Mouse (Mus musculus) embryonic facial prominence, embryonic 12.5 days (tissue): Measurements from ENCODE around the gene Abca5. TPM values are rescaled to one million over a fixed set of nuclear protein-coding genes. Genes with fewer than 3 reads are reported as not detected.
"Not testable (repeated sequence)": the region's sequence is repeated elsewhere in the genome, so short reads cannot be mapped to it uniquely, and the experiment has no call there.

Source experiments
- ATAC-seq: fragments of 200-750 bp; cut with Nextera tagmentation; 2 replicates; pipeline ENCODE4 v1.8.0; 2017; ENCODE audit not compliant: insufficient number of reproducible peaks, insufficient read depth, low FRiP score, low TSS enrichment
- H3K27ac ChIP-seq: fragments of 300-500 bp; sonication (generic); 2 replicates; pipeline ENCODE4 v1.5.1; 2016; ENCODE audit warnings: mild to moderate bottlenecking
- H3K27me3 ChIP-seq: fragments of 300-500 bp; sonication (generic); 2 replicates; pipeline ENCODE4 v1.6.1; 2016; ENCODE audit warnings: mild to moderate bottlenecking, moderate library complexity
- H3K36me3 ChIP-seq: fragments of 300-500 bp; sonication (generic); 2 replicates; pipeline ENCODE4 v1.6.1; 2016; ENCODE audit warnings: mild to moderate bottlenecking
- H3K4me1 ChIP-seq: fragments of 300-500 bp; sonication (generic); 2 replicates; pipeline ENCODE4 v1.6.1; 2016
- H3K4me2 ChIP-seq: fragments of 300-500 bp; sonication (generic); replicated peaks from 2 replicates; pipeline ENCODE4 v1.6.1; 2016; ENCODE audit warnings: mild to moderate bottlenecking, moderate library complexity
- H3K4me3 ChIP-seq: fragments of 300-500 bp; sonication (generic); 2 replicates; pipeline ENCODE4 v1.5.1; 2016; ENCODE audit warnings: mild to moderate bottlenecking
- H3K9ac ChIP-seq: fragments of 300-500 bp; sonication (generic); 2 replicates; pipeline ENCODE4 v1.6.1; 2016; ENCODE audit warnings: mild to moderate bottlenecking, moderate library complexity
- H3K9me3 ChIP-seq: fragments of 300-500 bp; sonication (generic); 2 replicates; pipeline ENCODE4 v1.6.1; 2016; ENCODE audit warnings: mild to moderate bottlenecking, moderate library complexity
- WGBS: fragments of 180-500 bp; shearing (Covaris S2); methylation state at CpG from one replicate; pipeline ENCODE4 v1.1.7; 2016; 5-methylcytosine and 5-hydroxymethylcytosine counted together
- polyA plus RNA-seq: library from polyadenylated mRNA; unstranded; fragments of >200 nt; fragmentation: Nextera tagmentation; extraction: Ambion mirVana; gene quantifications from 2 replicates; pipeline ENCODE4 v1.2.1, GENCODE M21; 2016

Abca5 gene
- polyA plus RNA-seq, 1 experiment from 2014 or later: 8.0 TPM

DNA sequence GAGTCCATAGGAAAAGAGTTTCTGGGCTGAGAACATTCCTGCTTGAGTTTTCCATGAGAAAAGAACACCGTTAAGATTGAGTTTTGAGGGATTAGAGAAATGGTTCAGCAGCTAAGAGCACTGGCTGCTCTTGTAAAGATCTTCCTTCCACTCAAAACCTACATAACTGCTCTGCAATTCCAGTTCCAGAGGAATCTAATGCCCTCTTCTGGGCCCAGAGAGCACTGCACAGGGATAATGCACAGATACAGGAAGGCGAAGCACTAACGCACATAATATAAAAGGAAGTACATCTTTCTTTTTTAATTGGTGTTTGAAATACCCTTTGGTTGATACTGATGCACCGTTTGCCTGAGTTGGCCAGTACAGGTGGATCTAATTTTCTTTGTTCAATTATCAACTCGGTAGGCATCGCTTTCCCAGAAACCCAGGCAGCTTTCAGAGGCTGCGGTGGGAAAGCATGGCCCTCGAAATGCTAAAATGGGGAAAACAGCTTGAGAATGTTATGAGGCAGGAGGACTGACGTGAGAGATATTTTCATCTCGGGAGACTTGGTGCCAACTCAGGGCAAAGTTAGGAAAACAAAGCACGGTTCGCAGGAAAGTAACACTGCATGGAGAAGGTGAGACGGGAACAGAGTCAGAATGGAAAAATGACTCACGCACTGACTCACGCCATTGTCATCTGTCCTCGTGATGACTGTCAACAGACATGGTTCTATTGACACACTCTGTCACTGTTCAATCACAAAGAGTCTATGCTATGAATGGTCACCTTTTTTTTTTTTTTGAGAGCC, 20.4 kb upstream of the Abca5 start:
- 69% methylated on average over 16 of the region's 16 CpGs for WGBS
- H3K36me3 ChIP-seq: no peaks in the 10 kb centered on the region
- H3K27ac ChIP-seq: no peak overlapping the region
- no peak for ATAC-seq
- H3K4me1 ChIP-seq: no peaks in the 10 kb centered on the region
- H3K4me3 ChIP-seq: no peak overlapping the region
- H3K9ac ChIP-seq: no peak overlapping the region
- no peaks in the 10 kb centered on the region for H3K27me3 ChIP-seq
- H3K9me3 ChIP-seq: no peaks in the 10 kb centered on the region
- H3K4me2 ChIP-seq: no peak overlapping the region

DNA sequence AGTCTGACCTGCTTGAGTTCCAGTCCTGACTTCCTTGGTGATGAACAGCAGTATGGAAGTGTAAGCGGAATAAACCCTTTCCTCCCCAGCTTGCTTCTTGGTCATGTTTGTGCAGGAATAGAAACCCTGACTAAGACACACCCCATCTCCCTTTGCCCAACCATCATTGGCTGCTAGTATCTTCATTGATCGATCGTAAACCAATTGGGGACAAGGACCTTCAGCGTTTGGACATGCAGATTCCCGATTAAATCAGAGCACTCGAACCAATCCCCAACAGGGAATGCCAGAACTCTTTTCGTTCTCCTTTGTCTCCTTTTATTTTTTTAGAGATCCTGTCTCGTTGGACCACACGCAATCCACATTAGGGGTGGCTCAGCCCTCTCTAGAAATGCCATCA, 17.6 kb upstream of the Abca5 start:
- not testable (repeated sequence) for ATAC-seq

DNA sequence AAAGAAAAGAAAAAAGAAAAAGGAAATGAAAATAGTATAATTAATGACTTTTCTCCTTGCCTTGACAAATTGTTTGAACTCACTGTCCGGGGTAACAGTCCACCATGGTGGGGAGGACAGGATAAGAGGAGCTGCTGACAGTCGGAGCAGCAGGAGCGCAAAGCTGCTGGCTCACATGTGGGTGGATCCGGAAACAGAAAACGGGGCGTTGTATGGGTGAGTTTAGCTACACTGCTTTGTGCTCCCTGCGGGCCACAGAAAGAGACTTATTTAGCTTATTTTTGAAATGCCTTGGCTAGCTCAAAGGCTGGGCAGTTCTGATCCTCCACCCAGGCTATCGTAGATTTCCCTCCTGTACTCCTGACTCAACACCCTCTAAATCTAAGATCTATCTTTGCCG, 16.7 kb upstream of the Abca5 start:
- no peaks in the 10 kb centered on the region for H3K27me3 ChIP-seq
- 85% methylated on average over 9 of the region's 9 CpGs for WGBS
- no peak for ATAC-seq

More for the DNA sequence above, 17.6 kb upstream of the Abca5 start:
- H3K4me2 ChIP-seq, H3K4me3 ChIP-seq, H3K4me1 ChIP-seq, H3K27me3 ChIP-seq, H3K36me3 ChIP-seq, H3K9me3 ChIP-seq, H3K27ac ChIP-seq, H3K9ac ChIP-seq: not testable (repeated sequence)
- 87% methylated on average over 9 of the region's 9 CpGs for WGBS

DNA sequence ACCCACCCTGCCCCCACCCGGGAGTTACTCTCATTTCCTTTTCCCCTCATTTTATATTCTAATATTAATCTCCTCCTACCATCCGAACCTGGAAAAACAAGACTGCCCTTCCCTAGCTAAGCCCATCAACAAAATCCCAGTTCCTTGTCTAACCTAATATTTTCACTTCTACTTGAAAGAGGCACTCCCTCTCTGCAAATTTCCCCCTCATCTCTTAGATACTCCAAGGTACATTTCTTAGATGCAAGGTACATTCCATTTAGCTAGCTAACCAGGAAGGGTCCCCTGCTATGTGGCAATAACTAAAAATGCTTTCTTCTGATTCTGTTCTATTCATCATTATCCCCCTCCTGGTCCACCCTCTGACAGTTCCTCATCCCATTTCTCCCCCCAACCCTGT, 10.7 kb upstream of the Abca5 start:
- no peak overlapping the region for H3K27ac ChIP-seq
- no peak overlapping the region for H3K4me3 ChIP-seq
- H3K4me1 ChIP-seq: no peaks in the 10 kb centered on the region
- no peak overlapping the region for H3K4me2 ChIP-seq
- H3K9me3 ChIP-seq: no peaks in the 10 kb centered on the region
- WGBS: 81% methylated on average over 2 of the region's 2 CpGs
- H3K9ac ChIP-seq: no peak overlapping the region
- no peaks in the 10 kb centered on the region for H3K27me3 ChIP-seq
- no peak for ATAC-seq
- H3K36me3 ChIP-seq: no peaks in the 10 kb centered on the region

More for the DNA sequence above, 16.7 kb upstream of the Abca5 start:
- no peaks in the 10 kb centered on the region for H3K4me1 ChIP-seq
- no peaks in the 10 kb centered on the region for H3K36me3 ChIP-seq
- no peak overlapping the region for H3K27ac ChIP-seq
- H3K9ac ChIP-seq: no peak overlapping the region
- H3K4me2 ChIP-seq: no peak overlapping the region
- no peak overlapping the region for H3K4me3 ChIP-seq
- no peaks in the 10 kb centered on the region for H3K9me3 ChIP-seq

DNA sequence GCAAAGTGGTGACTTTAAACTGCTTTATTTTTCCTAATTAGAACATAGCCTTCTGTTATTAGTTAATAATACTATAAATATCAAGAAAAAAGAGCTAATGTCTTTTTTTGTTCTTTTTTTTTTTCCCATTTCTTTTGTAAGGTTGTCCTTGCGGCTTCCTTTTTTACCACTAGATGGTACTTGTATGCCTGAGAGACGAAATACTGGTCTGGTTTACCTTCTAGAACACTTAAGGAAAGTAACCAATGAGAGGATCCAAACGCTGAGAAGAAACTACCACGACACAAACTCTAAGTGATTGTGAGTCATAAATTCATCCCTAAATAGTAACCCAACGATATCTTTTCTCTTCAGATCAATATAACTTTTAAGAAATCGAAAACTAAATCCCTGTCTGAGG, 10.3 kb upstream of the Abca5 start:
- H3K27me3 ChIP-seq: no peaks in the 10 kb centered on the region
- H3K4me2 ChIP-seq: no peak overlapping the region
- H3K9ac ChIP-seq: no peak overlapping the region
- no peak for ATAC-seq
- no peaks in the 10 kb centered on the region for H3K4me1 ChIP-seq
- no peak overlapping the region for H3K27ac ChIP-seq
- 68% methylated on average over 6 of the region's 6 CpGs for WGBS
- H3K9me3 ChIP-seq: no peaks in the 10 kb centered on the region
- H3K36me3 ChIP-seq: no peaks in the 10 kb centered on the region
- H3K4me3 ChIP-seq: no peak overlapping the region

DNA sequence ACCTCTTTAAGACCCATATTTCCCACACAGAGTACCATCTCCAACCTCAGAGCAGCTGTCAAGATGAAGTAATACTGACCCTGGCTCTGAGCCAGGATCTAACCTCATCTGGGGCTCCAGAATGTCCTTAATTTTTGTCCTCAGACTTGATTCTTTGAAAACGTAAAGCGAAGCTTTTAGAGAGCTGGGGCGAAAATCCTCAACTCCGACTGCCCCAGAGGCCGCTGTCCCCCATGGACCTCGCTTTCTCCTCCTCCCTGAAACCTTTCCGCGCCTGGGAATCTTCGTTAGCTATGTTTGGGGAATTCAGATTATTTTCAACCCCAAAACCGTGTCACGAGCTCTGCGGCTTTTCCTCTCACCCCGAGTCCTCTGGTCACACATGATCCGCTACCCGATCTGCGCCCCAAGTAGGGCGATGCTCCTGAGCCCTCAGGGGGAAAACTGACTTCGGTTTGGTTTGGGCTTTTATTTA, 665 bp downstream of the Abca5 start:
- under 1% methylated on average over 18 of the region's 18 CpGs for WGBS
- H3K4me2 ChIP-seq: peak overlapping the region; percentile 87
- no peaks in the 10 kb centered on the region for H3K27me3 ChIP-seq
- no peaks in the 10 kb centered on the region for H3K9me3 ChIP-seq
- peak overlapping the region; percentile 77 for H3K4me3 ChIP-seq
- H3K4me1 ChIP-seq: peaks cover 4% of the 10 kb centered on the region; the same call in 1 of the 2 replicates
- no peaks in the 10 kb centered on the region for H3K36me3 ChIP-seq
- peak overlapping the region; percentile 71 for H3K9ac ChIP-seq
- H3K27ac ChIP-seq: no peak overlapping the region
- no peak for ATAC-seq

DNA sequence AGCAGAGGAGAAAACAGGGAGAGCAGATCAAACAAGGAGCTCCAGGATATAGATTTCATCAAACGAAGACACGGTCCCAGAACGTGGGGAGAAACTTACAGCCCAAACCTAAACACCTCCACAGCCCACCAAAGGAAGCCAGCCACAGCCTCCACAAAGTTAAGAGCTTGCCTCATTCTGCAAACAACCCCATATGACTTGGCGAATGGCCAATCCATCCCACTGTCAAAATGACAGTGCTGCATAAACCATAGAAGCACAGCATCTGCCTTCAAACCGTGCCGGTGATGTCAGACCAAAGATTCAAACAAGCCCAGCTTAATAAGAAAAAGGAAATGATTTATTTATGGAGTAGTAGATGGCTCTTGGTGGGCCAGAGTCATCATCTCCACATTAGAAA, 7.4 kb downstream of the Abca5 start:
- H3K9me3 ChIP-seq: no peaks in the 10 kb centered on the region
- no peak for ATAC-seq
- H3K4me3 ChIP-seq: no peak overlapping the region
- no peaks in the 10 kb centered on the region for H3K27me3 ChIP-seq
- H3K4me1 ChIP-seq: peaks cover 6% of the 10 kb centered on the region; the same call in 1 of the 2 replicates
- WGBS: 74% methylated on average over 6 of the region's 6 CpGs
- H3K36me3 ChIP-seq: no peaks in the 10 kb centered on the region
- H3K27ac ChIP-seq: no peak overlapping the region
- H3K9ac ChIP-seq: no peak overlapping the region
- no peak overlapping the region for H3K4me2 ChIP-seq

DNA sequence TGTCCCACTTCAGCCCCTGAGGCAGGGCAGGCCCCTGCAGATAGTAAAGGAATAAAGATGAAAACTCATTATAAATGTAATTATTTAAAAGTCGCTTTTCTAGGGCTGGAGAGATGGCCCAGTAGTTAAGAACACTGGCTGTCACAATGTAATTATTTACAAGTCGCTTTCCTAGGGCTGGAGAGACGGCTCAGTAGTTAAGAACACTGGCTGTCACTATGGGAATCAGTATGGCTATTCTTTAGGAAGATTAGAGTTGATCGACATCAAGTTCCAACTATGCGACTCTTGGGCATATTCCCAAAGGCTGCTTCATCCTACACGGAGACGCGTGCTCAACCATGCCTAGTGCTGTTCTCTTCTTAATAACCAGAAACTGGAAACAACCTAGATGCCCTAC, 15.2 kb downstream of the Abca5 start:
- no peaks in the 10 kb centered on the region for H3K27me3 ChIP-seq
- ATAC-seq: peak; percentile 56; the same call in 1 of the 2 replicates
- H3K9me3 ChIP-seq: no peaks in the 10 kb centered on the region
- no peak overlapping the region for H3K9ac ChIP-seq
- H3K4me2 ChIP-seq: no peak overlapping the region
- 79% methylated on average over 8 of the region's 8 CpGs for WGBS
- no peak overlapping the region for H3K27ac ChIP-seq
- no peaks in the 10 kb centered on the region for H3K4me1 ChIP-seq
- H3K4me3 ChIP-seq: no peak overlapping the region
- no peaks in the 10 kb centered on the region for H3K36me3 ChIP-seq

DNA sequence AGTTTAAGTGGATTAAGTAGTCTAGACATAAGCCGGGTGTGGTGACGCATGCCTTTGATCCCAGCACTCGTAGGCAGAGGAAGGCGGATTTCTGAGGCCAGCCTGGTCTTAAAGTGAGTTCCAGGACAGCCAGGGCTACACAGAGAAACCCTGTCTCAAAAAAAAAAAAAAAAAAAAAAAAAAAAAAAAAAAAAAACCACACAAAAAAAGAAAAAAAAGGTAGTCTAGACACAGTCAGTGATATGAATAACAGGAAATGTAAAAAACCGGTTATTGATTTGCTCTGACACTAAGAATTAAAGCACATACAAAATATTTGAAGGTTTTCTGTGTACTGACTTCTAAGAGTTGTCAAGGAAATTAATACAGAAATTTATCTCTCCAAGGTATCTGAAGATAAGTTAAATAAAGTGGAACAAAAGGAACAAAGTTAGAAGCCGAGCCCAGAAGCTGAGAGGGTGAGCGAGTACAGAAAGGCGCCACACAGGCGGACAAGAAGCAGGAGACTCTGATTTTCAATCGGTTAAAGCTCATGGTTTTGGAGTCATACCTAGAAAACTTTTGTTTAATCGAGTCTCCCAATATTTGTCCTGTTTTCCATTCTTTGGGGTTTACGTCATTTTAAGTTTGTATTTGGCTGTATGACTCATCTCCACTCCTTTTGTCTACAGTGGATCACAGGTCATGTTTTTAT, 30.9 kb downstream of the Abca5 start:
- Histone ChIP-seq H3K9me3 (no peaks in the 10 kb centered on the region), H3K27ac (no peak overlapping the region), H3K9ac (no peak overlapping the region), H3K4me3 (no peak overlapping the region), H3K4me1 (0 out of 2 replicates have a peak, but pooled peaks cover 3% of the 10 kb centered on the region), H3K27me3 (no peaks in the 10 kb centered on the region), H3K4me2 (no peak overlapping the region), H3K36me3 (no peaks in the 10 kb centered on the region)
- no peak for ATAC-seq
- WGBS: 85% methylated on average over 12 of the region's 12 CpGs

DNA sequence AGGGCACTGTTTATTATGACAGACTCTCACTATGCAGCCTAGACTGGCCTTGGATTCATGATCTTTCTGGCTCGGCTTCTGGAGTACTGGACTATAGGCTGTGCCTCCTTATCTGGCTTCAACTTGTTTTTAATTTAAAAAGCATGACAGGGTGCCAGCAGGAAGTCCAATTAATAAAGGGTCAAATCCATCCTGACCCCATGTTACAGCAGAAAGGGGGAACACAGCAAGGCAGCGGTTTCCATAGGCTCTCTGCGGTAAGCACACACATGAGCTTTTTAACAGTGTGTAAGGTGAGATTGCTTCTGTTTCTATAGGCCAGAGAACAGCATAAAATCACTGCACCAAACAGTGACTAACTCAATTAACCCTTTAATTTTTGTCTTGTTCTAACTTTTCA, 34.1 kb downstream of the Abca5 start:
- 21% methylated on average over 3 of the region's 3 CpGs for WGBS
- H3K9me3 ChIP-seq: no peaks in the 10 kb centered on the region
- 0 out of 2 replicates have a peak, but pooled peaks have one; percentile 41 for ATAC-seq

DNA sequence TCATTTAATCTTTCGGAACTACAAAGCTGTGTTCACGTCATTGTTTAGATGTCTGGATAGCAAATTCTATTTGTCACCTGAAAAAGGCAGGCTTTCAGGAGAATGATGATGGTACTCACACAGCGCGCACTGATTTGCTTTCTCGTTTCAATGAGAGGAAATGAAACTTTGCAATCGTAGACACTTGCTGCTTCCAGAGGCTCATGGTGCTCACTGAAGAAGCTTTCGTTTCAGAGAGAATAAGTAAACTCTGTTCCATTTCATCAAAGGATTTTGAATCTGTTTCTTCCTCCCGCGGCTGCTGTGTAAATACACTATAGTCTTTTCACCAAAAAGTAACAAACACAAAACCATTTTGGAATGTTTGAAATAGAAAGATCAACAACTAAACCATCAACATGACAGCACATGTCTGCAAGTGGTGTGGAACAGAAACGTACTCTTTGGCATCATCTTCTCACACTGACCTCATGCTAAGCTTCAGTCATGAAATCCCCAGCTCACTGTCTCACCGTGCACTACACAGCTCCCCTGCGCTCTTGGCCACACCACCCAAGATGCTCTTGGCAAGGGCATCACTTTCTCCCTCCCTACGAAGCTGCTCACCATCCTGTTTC, 39.5 kb downstream of the Abca5 start:
- Histone ChIP-seq H3K4me2 (no peak overlapping the region), H3K9ac (no peak overlapping the region), H3K27ac (no peak overlapping the region), H3K36me3 (no peaks in the 10 kb centered on the region), H3K27me3 (no peaks in the 10 kb centered on the region), H3K9me3 (no peaks in the 10 kb centered on the region), H3K4me1 (no peaks in the 10 kb centered on the region; the same call in 1 of the 2 replicates), H3K4me3 (no peak overlapping the region)
- ATAC-seq: no peak
- WGBS: 80% methylated on average over 13 of the region's 13 CpGs

More for the DNA sequence above, 34.1 kb downstream of the Abca5 start:
- no peaks in the 10 kb centered on the region for H3K27me3 ChIP-seq
- H3K27ac ChIP-seq: no peak overlapping the region
- H3K36me3 ChIP-seq: no peaks in the 10 kb centered on the region
- H3K4me2 ChIP-seq: no peak overlapping the region
- H3K4me3 ChIP-seq: no peak overlapping the region
- 0 out of 2 replicates have a peak, but pooled peaks cover 3% of the 10 kb centered on the region for H3K4me1 ChIP-seq
- H3K9ac ChIP-seq: no peak overlapping the region
